Mouse (Mus musculus) thymus, postnatal 0 days (tissue): ENCODE measurements around the gene Atp2c2. TPM values are rescaled to one million over a fixed set of nuclear protein-coding genes. Genes with fewer than 3 reads are reported as not detected.

Source experiments
- polyA plus RNA-seq: library from polyadenylated mRNA; unstranded; fragments of >200 nt; fragmentation: Nextera tagmentation; extraction: Ambion mirVana; gene quantifications from 2 replicates; pipeline ENCODE4 v1.2.1, GENCODE M21; 2015

Gene Atp2c2
- polyA plus RNA-seq, 1 experiment from 2014 or later = 0.29 TPM

Other genes starting within 250 kb of the Atp2c2 start
- 0.18 TPM in 1 of 2 replicates, not detected in the other for gene Slc38a8, start 198.3 kb upstream of the Atp2c2 start, polyA plus RNA-seq
- 88.5 and 92.3 TPM in 2 replicates for gene Mbtps1, start 141.3 kb upstream of the Atp2c2 start, polyA plus RNA-seq
- 185 and 200 TPM in 2 replicates for gene Hsdl1, start 124.8 kb upstream of the Atp2c2 start, polyA plus RNA-seq
- gene Dnaaf1, start 124.8 kb upstream of the Atp2c2 start, polyA plus RNA-seq = 1.6 and 1.7 TPM in 2 replicates
- gene Taf1c, start 94.8 kb upstream of the Atp2c2 start, polyA plus RNA-seq = 29.5 and 29.8 TPM in 2 replicates
- not detected in 2 replicates for gene Adad2, start 87.3 kb upstream of the Atp2c2 start, polyA plus RNA-seq
- 0.04 and 0.07 TPM in 2 replicates for gene Kcng4, start 64.3 kb upstream of the Atp2c2 start, polyA plus RNA-seq
- gene Wfdc1, start 33.6 kb upstream of the Atp2c2 start, polyA plus RNA-seq = 0.91 and 0.99 TPM in 2 replicates
- gene Tldc1, start 78.4 kb downstream of the Atp2c2 start, polyA plus RNA-seq = 9.0 and 9.2 TPM in 2 replicates
- 94.3 and 127 TPM in 2 replicates for gene Cotl1, start 140.5 kb downstream of the Atp2c2 start, polyA plus RNA-seq
- 19.1 and 20.5 TPM in 2 replicates for gene Klhl36, start 162.3 kb downstream of the Atp2c2 start, polyA plus RNA-seq
- 76.1 and 77.7 TPM in 2 replicates for gene Usp10, start 210.4 kb downstream of the Atp2c2 start, polyA plus RNA-seq
- not detected in 2 replicates for gene Gm20388, start 210.8 kb downstream of the Atp2c2 start, polyA plus RNA-seq